Mouse (Mus musculus) liver, embryonic 11.5 days (tissue): ENCODE measurements at regions not wholly inside any gene's neighbourhood (a gene's known extent, or its start where the extent isn't known, plus 50 kb on each side); places are given as distances from the start of the nearest gene placed in this dataset.

Experiments
- ATAC-seq: fragments of 200-750 bp; cut with Nextera tagmentation; replicated peaks from 2 replicates; pipeline ENCODE4 v1.8.0; 2017; ENCODE audit warnings: moderate number of reproducible peaks, mild to moderate bottlenecking, moderate TSS enrichment, moderate library complexity; ENCODE audit not compliant: low FRiP score
- DNase-seq: peaks from one replicate; pipeline ENCODE4 v3.0.0-alpha.2; 2017; ENCODE audit warnings: low spot score
- H3K27ac ChIP-seq: fragments of 300-500 bp; sonication (generic); 2 replicates; pipeline ENCODE4 v1.5.1; 2014; ENCODE audit warnings: mild to moderate bottlenecking, low read depth, low read length, control low read depth
- H3K27me3 ChIP-seq: fragments of 300-500 bp; sonication (generic); replicated peaks from 2 replicates; pipeline ENCODE4 v1.6.1; 2014; ENCODE audit warnings: low read length, mixed read lengths; ENCODE audit not compliant: control insufficient read depth, insufficient read depth
- H3K36me3 ChIP-seq: fragments of 300-500 bp; sonication (generic); 2 replicates; pipeline ENCODE4 v1.6.1; 2014; ENCODE audit warnings: mild to moderate bottlenecking, low read length, moderate library complexity, mixed read lengths; ENCODE audit not compliant: control insufficient read depth, insufficient read depth
- H3K4me1 ChIP-seq: fragments of 300-500 bp; sonication (generic); replicated peaks from 2 replicates; pipeline ENCODE4 v1.6.1; 2014; ENCODE audit warnings: low read length, mixed read lengths; ENCODE audit not compliant: control insufficient read depth, insufficient read depth
- H3K4me2 ChIP-seq: fragments of 300-500 bp; sonication (generic); 2 replicates; pipeline ENCODE4 v1.6.1; 2014; ENCODE audit warnings: mild to moderate bottlenecking, control low read depth, moderate library complexity
- H3K4me3 ChIP-seq: fragments of 300-500 bp; sonication (generic); 2 replicates; pipeline ENCODE4 v1.5.1; 2014; ENCODE audit warnings: low read depth, low read length, control low read depth
- H3K9ac ChIP-seq: fragments of 300-500 bp; sonication (generic); 2 replicates; pipeline ENCODE4 v1.6.1; 2014; ENCODE audit warnings: low read depth, low read length, control low read depth
- H3K9me3 ChIP-seq: fragments of 300-500 bp; sonication (generic); 2 replicates; pipeline ENCODE4 v1.6.1; 2016; ENCODE audit warnings: low read length, inconsistent platforms, mixed read lengths; ENCODE audit not compliant: control insufficient read depth
- WGBS: fragments of 180-500 bp; shearing (Covaris S2); extraction: QIAGEN DNeasy Blood & Tissue Kit; methylation state at CpG from one replicate; pipeline ENCODE4 v1.1.7; 2014; 5-methylcytosine and 5-hydroxymethylcytosine counted together

GRCm38 (mm10) chr15:8868021-8868420, 99.7 kb upstream of the Ranbp3l start:
- Histone ChIP-seq H3K27ac (no peak overlapping the region), H3K27me3 (no peaks in the 10 kb centered on the region), H3K9me3 (no peaks in the 10 kb centered on the region), H3K4me1 (no peaks in the 10 kb centered on the region), H3K36me3 (no peaks in the 10 kb centered on the region), H3K4me3 (no peak overlapping the region), H3K9ac (no peak overlapping the region), H3K4me2 (no peak overlapping the region)
- 80% methylated on average over 2 of the region's 2 CpGs for WGBS
- ATAC-seq (no peak), DNase-seq (no peak)

GRCm38 (mm10) chr15:8867160-8867891, 100.4 kb upstream of the Ranbp3l start:
- DNase-seq: no peak
- Histone ChIP-seq H3K36me3 (no peaks in the 10 kb centered on the region), H3K4me2 (no peak overlapping the region), H3K27ac (no peak overlapping the region), H3K4me1 (no peaks in the 10 kb centered on the region), H3K9ac (no peak overlapping the region), H3K27me3 (no peaks in the 10 kb centered on the region), H3K9me3 (no peaks in the 10 kb centered on the region), H3K4me3 (no peak overlapping the region)
- WGBS: 56% methylated on average over 7 of the region's 7 CpGs
- no peak for ATAC-seq

GRCm38 (mm10) chr15:8865089-8865933, 102.4 kb upstream of the Ranbp3l start:
- Histone ChIP-seq H3K36me3 (no peaks in the 10 kb centered on the region), H3K9me3 (no peaks in the 10 kb centered on the region), H3K9ac (no peak overlapping the region), H3K4me1 (no peaks in the 10 kb centered on the region), H3K4me2 (no peak overlapping the region), H3K27me3 (no peaks in the 10 kb centered on the region), H3K27ac (no peak overlapping the region), H3K4me3 (no peak overlapping the region)
- WGBS: 77% methylated on average over 8 of the region's 8 CpGs
- no peak for DNase-seq
- no peak for ATAC-seq

GRCm38 (mm10) chr15:8856419-8857084, 111.2 kb upstream of the Ranbp3l start:
- Histone ChIP-seq H3K4me1 (no peaks in the 10 kb centered on the region), H3K27me3 (no peaks in the 10 kb centered on the region), H3K9me3 (no peaks in the 10 kb centered on the region), H3K36me3 (no peaks in the 10 kb centered on the region), H3K4me2 (no peak overlapping the region), H3K4me3 (no peak overlapping the region), H3K9ac (no peak overlapping the region), H3K27ac (no peak overlapping the region)
- WGBS: 76% methylated on average over 11 of the region's 11 CpGs
- ATAC-seq (no peak), DNase-seq (no peak)

GRCm38 (mm10) chr15:8855511-8855910, 112.2 kb upstream of the Ranbp3l start:
- ATAC-seq (no peak), DNase-seq (no peak)
- no peaks in the 10 kb centered on the region for H3K27me3 ChIP-seq
- H3K27ac ChIP-seq: no peak overlapping the region
- WGBS: 93% methylated on average over 3 of the region's 3 CpGs
- no peak overlapping the region for H3K9ac ChIP-seq
- H3K36me3 ChIP-seq: no peaks in the 10 kb centered on the region
- H3K4me1 ChIP-seq: no peaks in the 10 kb centered on the region
- H3K4me3 ChIP-seq: no peak overlapping the region
- no peak overlapping the region for H3K4me2 ChIP-seq
- no peaks in the 10 kb centered on the region for H3K9me3 ChIP-seq

- no peaks in the 10 kb centered on the region for H3K4me1 ChIP-seq
- H3K4me3 ChIP-seq: no peak overlapping the region
- 77% methylated on average over 7 of the region's 7 CpGs for whole genome bisulfite sequencing
- no peaks in the 10 kb centered on the region for H3K27me3 ChIP-seq
- H3K9me3 ChIP-seq: no peaks in the 10 kb centered on the region
- no peak overlapping the region for H3K9ac ChIP-seq
- no peaks in the 10 kb centered on the region for H3K36me3 ChIP-seq
- DNase-seq: no peak
- no peak overlapping the region for H3K27ac ChIP-seq
- ATAC-seq: no peak
- no peak overlapping the region for H3K4me2 ChIP-seq
Observed at GRCm38 (mm10) chr15:8854336-8854735, 113.4 kb upstream of the Ranbp3l start.

GRCm38 (mm10) chr15:8850996-8851395, 116.8 kb upstream of the Ranbp3l start:
- H3K9me3 ChIP-seq: no peaks in the 10 kb centered on the region
- H3K9ac ChIP-seq: no peak overlapping the region
- ATAC-seq (no peak), DNase-seq (no peak)
- no peaks in the 10 kb centered on the region for H3K36me3 ChIP-seq
- H3K27me3 ChIP-seq: no peaks in the 10 kb centered on the region
- no peak overlapping the region for H3K27ac ChIP-seq
- no peak overlapping the region for H3K4me2 ChIP-seq
- no peak overlapping the region for H3K4me3 ChIP-seq
- no peaks in the 10 kb centered on the region for H3K4me1 ChIP-seq
- WGBS: 100% methylated on average over 1 of the region's 1 CpGs

GRCm38 (mm10) chr15:8849413-8849812, 118.3 kb upstream of the Ranbp3l start:
- Histone ChIP-seq H3K27ac (no peak overlapping the region), H3K27me3 (no peaks in the 10 kb centered on the region), H3K4me2 (no peak overlapping the region), H3K36me3 (no peaks in the 10 kb centered on the region), H3K4me3 (no peak overlapping the region), H3K9ac (no peak overlapping the region), H3K9me3 (no peaks in the 10 kb centered on the region), H3K4me1 (no peaks in the 10 kb centered on the region)
- ATAC-seq (no peak), DNase-seq (no peak)
- WGBS: 67% methylated on average over 5 of the region's 5 CpGs
